Mouse (Mus musculus) common myeloid progenitor, adult 5-6 weeks (primary cell): ENCODE measurements around the gene Acox1. TPM values are rescaled to one million over a fixed set of nuclear protein-coding genes. Genes with fewer than 3 reads are reported as not detected.

Experiments
- ATAC-seq: replicated peaks from 2 replicates; pipeline ENCODE4 v1.8.0; 2016; ENCODE audit warnings: low read depth, mild to moderate bottlenecking, moderate TSS enrichment, inconsistent platforms; ENCODE audit not compliant: poor library complexity, severe bottlenecking
- total RNA-seq: library from RNA; stranded (forward); fragments of 200-1000, 187-1606 nt; gene quantifications from 2 replicates; pipeline ENCODE4 v1.2.3, GENCODE M21; 2017

Gene Acox1
- 24.2 and 25.9 TPM in 2 replicates for total RNA-seq

DNA sequence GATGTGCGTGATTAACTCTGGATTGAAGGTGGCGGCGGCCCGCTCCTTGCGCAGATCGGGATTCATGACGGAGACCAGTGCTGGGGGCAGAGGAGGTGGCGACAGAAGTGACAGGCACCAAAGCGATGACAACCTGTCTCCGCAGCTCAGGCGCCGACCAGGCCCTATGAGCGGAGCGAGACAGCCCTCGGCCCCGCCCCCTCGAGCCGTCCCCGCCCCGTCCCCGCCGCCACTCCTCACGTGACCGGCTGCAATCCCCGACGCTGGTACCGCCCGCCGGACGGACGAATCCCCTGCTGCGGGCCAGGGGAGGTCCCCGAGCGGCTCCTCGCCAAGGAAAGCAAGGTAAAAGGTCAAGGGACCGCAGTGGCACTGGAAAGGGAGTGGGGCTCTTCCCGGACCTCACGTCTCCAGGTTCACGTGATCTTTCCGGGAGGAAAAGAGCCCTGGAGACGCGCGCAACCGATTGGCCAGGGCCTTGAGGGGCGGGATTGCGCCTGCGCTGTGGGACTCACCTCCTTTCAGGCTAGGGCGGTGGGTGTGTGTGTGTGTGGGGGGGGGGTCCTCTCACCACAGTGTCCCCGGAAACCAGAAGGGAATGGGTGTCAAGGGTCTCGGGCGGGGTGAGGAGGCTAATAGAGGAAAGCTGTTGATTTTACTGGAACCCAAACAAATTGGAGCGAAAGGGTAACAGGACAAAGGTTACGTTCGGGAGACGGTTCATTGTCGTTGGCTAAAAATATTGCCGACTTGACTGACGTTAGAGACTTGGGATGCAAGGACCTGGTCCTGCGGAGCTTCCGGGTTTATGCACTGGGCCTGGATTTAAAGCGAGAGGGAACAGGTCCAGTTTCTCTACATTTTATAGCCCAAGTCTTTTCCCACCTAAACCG, at the start of gene Acox1, which contains the start of gene Ten1:
Gene Acox1, minus strand, starts transcription at position 407 of the 893 bp plus-strand sequence.
Gene Ten1, plus strand, starts transcription at position 217 of the 893 bp plus-strand sequence.
- ATAC-seq: peak; percentile 86

DNA sequence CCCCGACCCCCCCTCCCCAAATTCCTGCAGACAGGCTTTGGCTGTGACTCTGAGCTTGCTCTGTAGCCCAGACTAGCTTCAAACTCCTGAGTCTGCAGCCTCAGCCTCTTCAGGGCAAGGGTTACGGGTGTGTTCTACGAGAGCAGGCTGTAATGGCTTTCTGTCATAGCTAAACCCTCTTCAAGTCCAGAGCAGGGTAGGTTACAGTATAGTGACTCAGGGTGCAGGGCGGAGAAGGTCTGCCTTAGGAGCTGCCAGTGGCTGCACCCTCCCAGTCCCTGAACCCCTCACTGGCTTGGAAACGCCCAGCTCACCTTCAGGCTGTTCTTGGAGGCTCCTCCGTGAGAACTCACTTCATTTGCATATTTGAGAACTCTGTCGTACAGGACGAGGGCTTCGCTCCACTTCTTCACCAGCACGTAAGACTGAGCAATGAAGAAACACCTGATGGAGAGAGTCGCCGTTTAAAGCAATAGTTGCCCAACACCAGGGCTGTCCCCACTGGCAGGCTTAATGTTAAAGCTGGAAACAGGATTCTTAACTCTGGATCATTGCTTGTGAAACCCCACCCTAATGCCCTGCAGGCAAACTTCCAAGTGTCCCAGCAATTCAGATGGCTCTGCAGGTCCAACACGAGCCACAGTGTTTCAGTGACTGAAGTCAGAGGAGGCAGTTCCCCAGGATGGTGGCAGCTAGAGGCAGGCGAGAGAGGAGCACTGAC, 48.8 kb upstream of the Acox1 start:
- ATAC-seq: no peak

DNA sequence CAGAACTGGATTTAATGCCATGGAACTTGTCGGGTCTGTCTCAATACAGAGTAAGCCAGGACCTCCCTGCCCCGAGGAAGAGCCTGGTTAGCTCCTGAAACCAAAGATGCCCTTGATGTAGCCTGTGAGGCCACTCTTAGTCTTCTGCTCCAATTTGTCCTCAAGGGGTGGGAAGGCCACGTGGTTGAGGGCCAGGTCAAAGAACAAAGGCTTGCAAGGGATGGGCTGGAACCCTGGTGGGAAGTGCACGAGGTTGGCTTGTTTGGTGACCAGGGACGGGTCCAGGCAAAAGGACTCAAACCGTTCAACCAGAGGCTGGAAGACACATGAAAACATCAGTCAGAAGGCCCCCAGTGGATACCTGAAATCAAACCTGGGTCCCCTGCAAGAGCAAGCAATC, 46.8 kb upstream of the Acox1 start:
- no peak for ATAC-seq

DNA sequence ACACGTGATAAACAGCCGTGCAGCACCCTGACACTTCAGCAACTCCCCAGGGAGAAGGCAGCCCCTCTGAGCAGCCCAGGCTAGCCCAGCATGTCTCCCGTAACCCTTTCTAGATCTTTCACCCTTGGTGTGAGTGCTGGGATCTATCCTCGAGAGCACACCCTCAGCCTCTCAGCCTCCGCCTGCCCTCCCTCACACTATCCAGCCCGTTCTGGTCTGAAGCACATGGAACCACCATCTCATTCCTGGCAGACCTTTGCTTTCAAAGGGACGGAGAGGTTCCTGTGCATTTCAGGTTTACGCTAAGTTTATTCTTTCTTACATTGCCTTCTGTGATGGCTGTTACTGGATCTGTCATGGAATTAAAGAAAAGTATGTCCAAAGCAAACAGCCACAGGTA, 45.7 kb upstream of the Acox1 start:
- ATAC-seq: no peak

DNA sequence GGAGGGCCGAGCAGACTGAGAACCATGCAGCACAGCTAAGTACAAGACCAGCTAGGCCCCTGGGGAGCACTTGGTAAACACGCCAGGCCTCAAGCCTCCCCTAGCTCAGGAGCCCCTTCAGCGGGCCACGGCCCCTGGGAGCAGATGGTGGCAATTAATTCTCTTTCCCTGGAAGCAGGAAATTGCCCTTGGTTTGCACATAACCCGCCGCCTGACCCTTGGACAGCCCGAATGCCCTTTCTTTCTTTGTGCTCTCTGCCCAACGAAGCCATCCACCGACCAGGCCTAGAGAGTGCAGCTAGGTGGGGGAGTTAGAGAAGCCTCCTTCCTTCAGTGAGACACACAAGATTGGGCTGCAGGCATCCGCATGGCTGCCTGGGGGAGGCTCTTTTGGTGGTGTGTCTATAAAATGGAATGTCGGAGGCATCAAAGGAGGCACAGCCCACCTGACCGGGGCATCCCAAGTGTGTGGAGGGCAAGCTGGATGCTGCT, 42.9 kb upstream of the Acox1 start:
- no peak for ATAC-seq

DNA sequence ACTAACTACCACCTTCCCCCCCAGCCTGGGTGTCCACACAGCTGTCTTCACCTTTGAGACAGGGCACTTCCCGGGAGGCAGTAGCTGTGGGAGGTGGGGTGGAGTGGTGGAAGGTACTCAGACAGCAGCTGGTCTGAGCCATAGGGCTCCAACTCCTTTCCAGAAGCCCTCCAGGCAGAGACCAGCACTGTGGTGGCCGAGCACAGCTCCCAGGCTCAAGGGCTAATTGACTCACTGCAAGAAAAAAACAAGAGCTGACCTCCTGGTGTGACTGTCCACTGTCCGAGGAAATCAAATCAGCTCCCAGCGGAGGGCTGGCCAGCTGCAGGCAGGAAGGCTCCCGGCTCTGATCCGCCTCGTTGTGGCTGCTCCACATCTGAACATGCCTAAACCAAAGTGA, 41.0 kb upstream of the Acox1 start:
- ATAC-seq: no peak

DNA sequence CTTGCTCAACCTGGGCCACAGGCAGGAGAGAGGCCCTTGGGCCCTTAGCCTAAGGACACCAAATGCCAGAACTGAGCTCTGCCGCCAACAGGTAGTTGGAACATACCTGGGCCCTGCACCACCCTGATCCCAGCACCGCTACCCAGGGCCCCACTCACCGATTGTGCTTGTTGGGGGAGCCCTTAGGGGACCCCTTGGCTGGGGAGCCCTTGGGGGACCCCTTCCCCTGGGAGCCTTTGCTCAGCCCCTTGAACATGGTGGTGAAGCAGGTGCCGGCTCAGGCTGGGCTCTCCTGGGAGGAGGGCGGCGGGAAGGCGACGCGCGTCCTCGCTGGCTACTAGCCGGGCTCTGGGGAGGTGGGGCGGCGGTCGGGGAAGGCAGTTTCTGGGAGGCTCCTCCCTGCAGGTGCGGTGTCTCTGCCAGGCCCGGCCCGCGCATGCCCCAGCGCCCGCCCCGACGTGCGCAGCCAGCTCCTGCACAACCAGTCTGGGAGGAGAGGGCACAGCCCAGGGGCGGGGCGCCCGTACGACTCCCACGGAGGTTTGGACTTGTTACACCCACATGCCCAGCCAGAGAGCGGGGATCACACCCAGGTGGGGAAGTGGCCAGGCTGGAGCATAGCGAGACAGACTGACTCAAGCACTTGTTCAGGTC, 39.0 kb upstream of the Acox1 start, which contains the start of gene Evpl:
Gene Evpl, minus strand, starts transcription at position 336 of the 654 bp plus-strand sequence.
- ATAC-seq: peak; percentile 79

DNA sequence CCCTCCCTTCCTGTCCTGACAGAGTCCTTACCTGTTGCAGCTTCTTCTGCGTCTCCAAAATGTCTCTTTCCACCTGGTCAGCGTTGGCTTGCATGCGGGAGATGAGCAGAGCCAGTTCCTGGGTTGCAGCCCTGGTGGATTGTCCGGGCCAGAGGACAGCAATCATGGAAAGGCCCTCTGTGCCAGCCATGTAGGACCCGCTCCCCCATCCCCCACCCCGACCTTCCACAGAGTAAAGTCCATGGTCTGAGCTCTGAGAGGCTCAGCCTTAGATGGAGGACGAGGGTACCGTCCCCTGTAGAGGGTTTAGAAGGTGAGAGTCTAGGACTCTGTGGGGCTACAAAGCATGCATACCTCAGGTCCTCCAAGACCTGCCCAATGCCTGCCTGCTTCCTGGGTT, 36.1 kb upstream of the Acox1 start:
- no peak for ATAC-seq

DNA sequence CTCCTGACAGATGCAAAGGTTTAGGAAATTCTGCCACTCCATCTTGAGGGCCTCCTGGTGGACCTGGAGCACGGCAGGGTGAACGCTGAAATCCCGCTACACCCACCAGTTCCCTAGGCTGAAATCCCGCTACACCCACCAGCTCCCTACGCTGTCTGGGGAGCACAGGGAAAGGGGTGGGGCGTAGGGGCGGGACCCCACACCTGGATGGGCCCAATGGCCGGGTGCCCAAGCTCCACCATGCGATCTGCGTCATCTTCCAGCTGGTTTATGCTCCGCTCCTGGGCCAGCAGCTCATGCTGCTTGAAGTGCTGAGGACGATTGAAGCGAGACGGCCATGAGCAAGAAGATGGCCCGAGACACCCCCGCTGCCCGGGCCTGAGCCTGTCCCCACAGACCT, 33.6 kb upstream of the Acox1 start:
- no peak for ATAC-seq

DNA sequence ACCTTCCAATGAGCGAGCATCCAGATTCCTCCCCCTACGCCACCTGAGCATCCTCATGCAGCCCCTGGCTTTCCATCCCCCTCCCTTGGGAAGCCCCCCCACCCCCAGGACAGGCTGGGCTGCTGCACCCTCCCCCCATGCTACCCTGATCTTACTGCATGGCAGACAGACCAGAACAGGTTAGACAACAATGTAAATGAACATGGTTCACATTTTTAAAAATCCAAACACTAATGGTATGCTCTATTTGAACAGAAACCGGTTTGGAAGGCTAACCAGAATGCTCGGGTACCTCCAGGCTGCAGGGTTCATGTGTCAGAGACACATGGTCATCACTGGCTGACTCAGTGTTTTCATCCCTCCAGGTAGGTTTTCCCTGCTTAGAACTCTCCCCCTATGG, 29.9 kb upstream of the Acox1 start:
- no peak for ATAC-seq

DNA sequence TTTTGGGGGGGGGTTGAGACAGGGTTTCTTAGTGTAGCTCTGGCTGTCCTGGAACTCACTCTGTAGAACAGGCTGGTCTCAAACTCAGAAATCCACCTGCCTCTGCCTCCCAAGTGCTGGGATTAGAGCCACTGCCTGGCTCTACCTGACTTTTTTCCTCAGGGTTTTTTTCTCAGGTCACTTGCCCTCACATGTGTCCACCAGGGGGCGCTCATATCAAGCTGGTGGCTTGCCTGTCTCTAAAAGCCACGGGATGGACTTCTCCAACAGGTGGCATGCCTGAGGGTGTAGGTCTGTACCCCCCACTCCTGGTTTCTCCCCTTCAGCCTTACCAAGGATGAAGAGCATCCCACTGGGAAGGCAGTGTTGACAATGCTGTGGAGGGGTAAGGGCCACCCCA, 27.6 kb upstream of the Acox1 start:
- peak; percentile 65 for ATAC-seq

DNA sequence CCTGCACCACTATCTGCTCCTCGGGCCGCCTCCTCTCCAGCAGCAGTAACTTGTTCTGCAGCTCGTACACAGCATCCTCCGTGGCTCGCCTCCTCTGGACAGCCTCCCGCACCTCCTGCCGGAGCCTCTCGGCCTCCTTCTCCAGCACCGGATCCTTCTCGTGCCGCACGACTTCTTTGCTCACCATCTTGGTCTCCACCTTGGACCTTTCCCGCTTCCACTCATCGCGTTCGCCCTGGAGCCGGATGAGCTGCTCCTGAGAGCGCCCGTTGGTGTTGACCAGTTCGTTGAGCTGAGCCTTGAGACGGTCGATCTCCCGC, 23.9 kb upstream of the Acox1 start:
- no peak for ATAC-seq

DNA sequence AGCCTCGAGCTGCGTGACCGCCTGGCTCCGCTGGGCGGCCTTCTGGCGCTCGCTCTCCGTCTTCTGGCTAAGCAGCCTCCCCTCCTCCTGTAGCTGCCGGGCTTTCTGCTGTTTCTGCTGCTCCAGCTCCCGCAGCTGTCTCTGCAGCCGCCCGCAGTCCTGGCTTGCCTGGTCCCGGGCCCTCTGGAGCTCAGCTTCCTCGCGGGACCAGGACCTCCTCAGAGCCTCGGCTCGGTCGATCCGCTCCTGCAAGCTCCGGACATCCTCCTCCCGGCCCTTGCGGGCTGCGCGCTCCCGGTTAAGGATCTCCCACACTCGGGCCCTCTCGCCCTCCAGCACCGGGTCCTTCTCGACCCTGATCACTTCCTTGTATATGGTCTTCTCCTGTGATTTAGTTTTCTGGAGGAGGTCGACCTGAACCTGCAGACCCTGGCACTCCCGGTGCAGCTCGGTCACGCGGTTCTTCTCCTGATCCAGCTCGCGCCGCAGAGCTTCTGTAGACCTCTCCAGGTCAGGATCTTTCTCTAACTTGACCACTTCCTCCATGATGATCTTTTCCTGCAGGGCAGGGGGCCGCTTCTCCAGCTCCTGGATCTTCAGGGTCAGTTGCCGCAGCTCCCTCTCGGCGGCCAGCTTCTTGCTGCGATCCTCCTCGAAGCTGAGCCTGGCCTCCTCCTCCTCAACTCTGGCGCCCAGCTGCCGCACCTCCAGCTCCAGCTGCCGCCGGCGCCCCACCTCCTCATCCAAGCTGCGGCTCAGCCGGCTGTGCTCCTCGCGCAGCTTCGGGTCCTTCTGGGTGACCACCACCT, 23.3 kb upstream of the Acox1 start:
- ATAC-seq: no peak

DNA sequence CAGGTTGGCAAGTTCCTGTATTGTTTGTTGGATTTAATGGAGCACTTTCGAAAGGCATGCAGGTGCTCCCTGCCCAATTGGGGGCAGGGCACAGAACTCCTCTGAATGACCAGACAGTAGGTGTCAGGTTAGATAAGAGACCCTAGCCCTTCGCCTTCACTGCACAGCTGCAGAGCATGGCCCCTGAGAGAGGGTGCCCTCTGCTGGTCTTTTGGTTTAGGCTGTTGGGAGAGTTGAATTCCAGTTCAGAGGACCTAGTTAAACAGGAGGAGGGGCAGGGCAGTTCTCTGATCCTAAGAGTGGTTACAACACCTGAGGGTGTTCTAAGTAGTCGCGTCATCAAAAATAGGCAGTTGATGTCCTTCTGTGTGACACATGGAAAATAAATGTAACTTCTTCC, 21.0 kb upstream of the Acox1 start:
- peak; percentile 38; the same call in 1 of the 2 replicates for ATAC-seq

DNA sequence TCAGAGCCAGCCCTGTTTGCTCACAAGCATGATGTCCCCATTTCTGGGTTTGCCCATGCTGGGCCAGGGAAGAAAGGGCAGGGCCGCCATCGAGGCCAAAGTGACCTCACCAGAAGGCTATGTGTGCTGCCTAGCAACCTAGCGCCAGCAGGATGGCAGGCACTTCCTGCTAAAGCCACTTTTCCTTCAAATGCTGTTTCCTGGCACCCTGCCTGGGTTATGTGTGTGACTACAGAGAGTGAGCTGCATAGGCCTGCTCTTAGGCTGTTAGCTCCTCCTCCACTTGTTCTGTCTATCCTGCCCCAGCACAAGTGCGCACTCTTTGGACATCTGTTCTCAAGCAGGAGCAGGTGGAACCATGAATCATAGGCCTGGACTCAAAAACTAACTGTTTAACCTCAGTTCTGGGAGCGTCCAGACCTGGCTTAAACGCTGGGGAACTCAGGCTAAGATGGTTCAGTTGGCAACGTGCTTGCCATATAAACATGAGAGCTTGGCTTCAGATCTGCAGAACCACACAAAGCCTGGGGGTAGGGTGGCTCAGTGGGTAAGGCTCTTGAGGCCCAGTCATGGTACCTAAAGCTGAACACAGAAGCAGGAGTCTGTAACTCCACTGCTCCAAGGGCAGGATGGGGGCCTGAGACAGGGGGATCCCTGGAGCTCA, 20.0 kb upstream of the Acox1 start:
- peak; percentile 72 for ATAC-seq

DNA sequence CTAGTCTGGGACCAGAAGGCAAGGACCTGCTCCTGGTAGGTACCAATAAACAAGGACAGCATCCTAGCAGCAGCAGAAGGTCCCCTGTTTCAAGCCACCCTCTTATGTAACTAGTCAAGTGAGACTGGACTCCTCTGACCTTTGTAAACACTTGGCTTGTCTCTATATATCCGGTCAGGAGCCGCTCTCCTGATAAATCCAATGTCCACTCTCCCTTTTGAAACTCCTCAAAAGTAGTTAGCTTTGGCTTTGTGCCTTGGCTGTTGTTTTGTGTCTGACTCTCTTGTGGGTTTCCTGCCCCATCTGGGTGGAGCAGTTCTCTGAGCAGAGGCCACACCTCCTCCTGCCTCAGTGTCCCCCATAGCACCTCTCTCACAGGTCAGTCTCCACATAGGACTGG, 19.4 kb upstream of the Acox1 start:
- no peak for ATAC-seq

DNA sequence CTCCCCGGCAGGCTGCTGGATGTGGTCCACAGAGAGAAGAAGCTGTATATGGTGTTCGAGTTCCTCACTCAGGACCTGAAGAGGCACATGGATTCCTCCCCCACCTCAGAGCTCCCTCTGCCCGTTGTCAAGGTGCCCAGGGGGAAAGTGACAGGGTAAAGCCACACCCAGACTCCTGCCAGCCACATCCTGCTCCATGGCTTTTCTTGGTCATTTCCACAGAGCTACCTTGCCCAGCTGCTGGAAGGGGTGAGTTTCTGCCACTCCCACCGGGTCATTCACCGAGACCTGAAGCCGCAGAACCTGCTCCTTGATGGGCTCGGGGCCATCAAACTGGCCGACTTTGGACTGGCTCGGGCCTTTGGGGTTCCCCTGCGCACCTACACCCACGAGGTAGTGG, 17.7 kb upstream of the Acox1 start:
- no peak for ATAC-seq

DNA sequence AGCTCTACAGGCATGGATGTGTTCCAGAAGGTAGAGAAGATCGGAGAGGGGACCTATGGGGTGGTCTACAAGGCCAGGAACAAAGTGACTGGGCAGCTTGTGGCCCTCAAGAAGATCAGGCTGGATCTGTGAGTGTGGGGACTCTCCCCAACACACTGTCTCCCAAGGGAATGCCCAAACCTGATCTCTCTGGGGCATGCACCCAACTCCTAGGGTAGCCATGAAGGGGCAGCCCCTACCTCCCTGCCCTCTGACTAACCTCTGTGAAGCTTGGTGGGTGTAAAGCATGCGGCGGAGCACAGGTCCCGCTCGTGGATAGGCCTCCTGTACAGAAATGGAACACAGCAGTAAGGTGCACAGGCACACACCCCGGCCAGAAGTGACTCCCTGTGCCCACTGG, 17.1 kb upstream of the Acox1 start:
- ATAC-seq: no peak

DNA sequence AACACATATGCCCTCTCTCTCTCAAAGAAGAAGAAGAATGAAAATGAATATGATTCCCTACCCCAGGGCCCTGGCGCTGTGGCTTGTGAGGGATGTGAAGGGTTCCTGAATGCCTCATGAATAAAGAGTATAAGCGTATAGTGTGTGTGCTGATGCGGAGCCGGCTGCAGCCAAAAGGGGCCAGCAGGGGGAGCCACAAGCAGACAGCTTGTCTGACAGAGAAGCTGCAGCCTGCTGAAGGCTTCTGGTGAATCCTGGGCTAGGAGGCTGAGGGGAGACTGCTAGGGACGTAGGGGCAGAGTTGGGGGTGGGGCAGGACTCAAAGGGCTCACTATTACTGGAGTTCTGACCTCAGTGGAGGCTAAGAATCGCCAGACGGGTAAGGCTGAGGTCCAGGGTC, 16.3 kb upstream of the Acox1 start:
- ATAC-seq: no peak
